Mouse (Mus musculus): Measurements from ENCODE around the gene Net1. TPM values are rescaled to one million over a fixed set of nuclear protein-coding genes. Genes with fewer than 3 reads are reported as not detected.

Gene Net1
- 6.1 and 7.6 TPM in 2 replicates for polyA plus RNA-seq (2012; rRNA removed)

DNA sequence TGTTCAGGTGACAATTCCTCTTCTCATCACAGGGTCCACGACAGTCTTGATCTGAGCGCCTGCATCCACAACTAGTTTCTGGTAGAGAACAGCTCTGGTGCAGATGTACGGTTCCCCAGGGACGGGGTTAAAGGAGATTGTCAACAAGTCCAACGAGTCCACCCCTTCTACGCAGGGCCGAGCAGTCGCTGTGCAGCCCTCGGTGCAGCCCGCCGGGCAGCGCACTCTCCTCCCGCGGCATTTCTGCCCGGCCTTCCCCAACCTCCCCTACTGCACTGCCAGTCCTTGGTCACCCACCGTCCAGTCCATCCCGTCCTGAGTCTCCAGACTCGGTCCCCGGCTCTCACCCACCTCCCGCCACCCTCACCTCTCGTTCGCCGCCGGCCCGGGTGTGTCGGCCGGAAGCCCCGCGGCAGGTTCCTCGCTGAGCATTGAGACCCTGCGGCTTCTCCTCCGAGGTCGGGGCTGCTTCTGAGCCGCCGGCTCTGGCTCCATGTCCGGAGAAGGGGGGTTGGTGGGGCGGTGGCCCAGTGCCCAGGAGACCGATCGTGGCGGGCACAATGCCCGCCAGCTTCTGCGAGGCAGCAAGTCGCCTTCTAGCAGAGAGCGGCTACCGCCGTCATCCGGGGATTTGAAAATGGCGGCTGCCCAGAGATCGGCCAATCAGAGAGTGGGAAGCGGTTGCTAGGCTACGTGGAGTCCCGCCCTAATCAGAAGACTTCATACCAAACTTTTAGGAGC lies at the start of gene Net1, which contains the start of gene Tubal3:
Gene Net1, minus strand, starts transcription at position 650 of the 741 bp plus-strand sequence.
Gene Tubal3, plus strand, starts transcription at position 704 of the 741 bp plus-strand sequence.
- Histone ChIP-seq H3K36me3 (ENCODE audit: control insufficient read depth, insufficient read depth, low read length) (no peaks in the 10 kb centered on the region), H3K27ac (ENCODE audit: insufficient read depth, low read length) (no peak within 1 kb of the TSS), H3K4me1 (ENCODE audit: control insufficient read depth, insufficient read depth, insufficient read length) (no peaks in the 10 kb centered on the region), H3K4me3 (ENCODE audit: extremely low read depth, insufficient read depth, insufficient read length) (peak within 1 kb of the TSS; percentile 92), H3K27me3 (ENCODE audit: control insufficient read depth, insufficient read depth, low read length) (no peaks in the 10 kb centered on the region; the same call in 1 of the 2 replicates)
- TF ChIP-seq POLR2A (IDR thresholded peaks at IDR 0.05; ENCODE audit: low read depth, low read length) (no peak), CTCF (IDR thresholded peaks at IDR 0.05; ENCODE audit: extremely low read depth, insufficient read depth, insufficient read length, insufficient replicate concordance) (no peak)
- 1% methylated on average over 52 of the region's 52 CpGs for WGBS
- DNase-seq (ENCODE audit: low read depth in 1 of 2, low spot score in 2 of 2), result peak; percentile 62 to 79

DNA sequence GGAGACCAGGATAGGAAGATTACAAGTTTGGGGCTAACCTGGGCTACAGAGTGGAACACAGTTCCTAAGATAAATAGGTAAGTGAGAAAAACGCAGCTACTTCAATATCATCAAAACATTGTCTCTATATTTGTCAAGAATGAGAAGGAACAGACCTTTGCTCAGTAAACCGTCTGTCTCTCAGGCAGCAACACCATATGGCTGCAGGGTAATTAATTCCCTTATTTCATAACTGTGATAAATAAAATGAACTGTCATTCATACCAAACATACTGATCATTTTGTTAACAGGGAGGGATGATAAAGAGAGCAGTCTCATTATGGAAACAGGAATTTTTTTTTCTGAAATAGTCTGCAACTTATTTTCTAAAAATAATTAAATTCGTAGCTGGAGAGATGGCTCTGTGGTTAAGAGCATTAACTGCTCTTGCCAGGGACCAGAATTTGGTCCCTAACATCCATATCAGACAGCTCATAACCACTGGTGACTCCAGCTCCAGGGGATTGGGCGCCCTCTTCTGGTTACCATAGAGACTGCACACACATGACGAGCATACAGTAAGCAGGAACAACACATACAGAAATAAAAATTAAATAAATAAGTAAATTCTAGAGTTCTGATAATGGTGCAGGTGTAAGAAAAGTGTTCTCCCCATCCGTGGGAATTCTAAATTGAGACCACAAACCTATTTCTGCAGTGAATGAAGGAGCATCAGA lies 33.3 kb upstream of the Net1 start:
- no peak overlapping the region for H3K4me3 ChIP-seq (ENCODE audit: extremely low read depth, insufficient read depth, insufficient read length)
- no peak overlapping the region for H3K27ac ChIP-seq (ENCODE audit: insufficient read depth, low read length)
- H3K27me3 ChIP-seq (ENCODE audit: control insufficient read depth, insufficient read depth, low read length), result no peaks in the 10 kb centered on the region
- TF ChIP-seq CTCF (IDR thresholded peaks at IDR 0.05; ENCODE audit: extremely low read depth, insufficient read depth, insufficient read length, insufficient replicate concordance) (no peak), POLR2A (IDR thresholded peaks at IDR 0.05; ENCODE audit: low read depth, low read length) (no peak)
- H3K4me1 ChIP-seq (ENCODE audit: control insufficient read depth, insufficient read depth, insufficient read length), result no peaks in the 10 kb centered on the region
- no peak for DNase-seq (ENCODE audit: low read depth in 1 of 2, low spot score in 2 of 2)
- no peaks in the 10 kb centered on the region for H3K36me3 ChIP-seq (ENCODE audit: control insufficient read depth, insufficient read depth, low read length)
- 86% methylated on average over 6 of the region's 6 CpGs for WGBS

DNA sequence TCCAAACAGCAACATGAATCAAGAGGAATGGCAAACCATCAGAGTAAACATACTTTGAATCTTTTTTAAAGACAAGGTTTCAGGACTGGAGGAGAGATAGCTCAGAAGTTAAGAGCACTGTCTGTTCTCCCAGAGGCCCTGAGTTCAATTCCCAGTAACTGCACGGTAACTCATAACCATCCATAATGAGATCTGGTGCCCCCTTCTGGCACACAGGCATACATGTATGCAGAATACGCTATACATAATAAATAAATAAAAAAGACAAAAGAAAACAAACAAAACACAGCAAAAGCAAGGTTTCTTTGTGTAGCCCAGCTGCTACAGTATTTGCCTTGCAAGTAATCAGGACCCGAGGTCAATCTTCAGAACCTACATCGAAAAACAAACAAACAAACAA lies 31.5 kb upstream of the Net1 start:
- no peaks in the 10 kb centered on the region for H3K27me3 ChIP-seq (ENCODE audit: control insufficient read depth, insufficient read depth, low read length)
- WGBS, result 87% methylated on average over 4 of the region's 4 CpGs

DNA sequence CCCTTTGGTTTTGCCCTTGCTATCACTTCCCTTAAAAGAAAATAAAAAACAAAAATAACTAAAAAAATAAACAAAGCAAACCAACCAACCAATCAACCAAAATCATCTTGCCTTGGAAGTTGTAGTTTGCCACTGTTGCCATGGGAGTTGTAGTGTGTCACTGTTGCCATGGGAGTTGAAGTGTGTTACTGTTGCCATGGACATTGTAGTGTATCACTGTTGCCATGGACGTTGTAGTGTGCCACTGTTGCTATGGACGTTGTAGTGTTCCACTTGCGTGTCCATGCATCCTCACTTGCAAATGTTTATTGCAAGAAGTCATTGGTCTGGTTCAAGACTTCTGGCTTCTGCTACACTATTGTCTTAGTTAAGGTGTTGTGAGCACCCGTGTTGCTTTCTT lies 29.2 kb upstream of the Net1 start:
- TF ChIP-seq CTCF (IDR thresholded peaks at IDR 0.05; ENCODE audit: extremely low read depth, insufficient read depth, insufficient read length, insufficient replicate concordance) (no peak), POLR2A (IDR thresholded peaks at IDR 0.05; ENCODE audit: low read depth, low read length) (no peak)
- no peak overlapping the region for H3K4me3 ChIP-seq (ENCODE audit: extremely low read depth, insufficient read depth, insufficient read length)
- no peaks in the 10 kb centered on the region for H3K36me3 ChIP-seq (ENCODE audit: control insufficient read depth, insufficient read depth, low read length)
- no peaks in the 10 kb centered on the region for H3K4me1 ChIP-seq (ENCODE audit: control insufficient read depth, insufficient read depth, insufficient read length)
- no peak overlapping the region for H3K27ac ChIP-seq (ENCODE audit: insufficient read depth, low read length)
- 91% methylated on average over 4 of the region's 4 CpGs for WGBS
- no peak for DNase-seq (ENCODE audit: low read depth in 1 of 2, low spot score in 2 of 2)
- H3K27me3 ChIP-seq (ENCODE audit: control insufficient read depth, insufficient read depth, low read length), result no peaks in the 10 kb centered on the region

More for the DNA sequence above, 31.5 kb upstream of the Net1 start:
- Histone ChIP-seq H3K27ac (ENCODE audit: insufficient read depth, low read length) (no peak overlapping the region), H3K36me3 (ENCODE audit: control insufficient read depth, insufficient read depth, low read length) (no peaks in the 10 kb centered on the region), H3K4me1 (ENCODE audit: control insufficient read depth, insufficient read depth, insufficient read length) (no peaks in the 10 kb centered on the region), H3K4me3 (ENCODE audit: extremely low read depth, insufficient read depth, insufficient read length) (no peak overlapping the region)
- TF ChIP-seq POLR2A (IDR thresholded peaks at IDR 0.05; ENCODE audit: low read depth, low read length) (no peak), CTCF (IDR thresholded peaks at IDR 0.05; ENCODE audit: extremely low read depth, insufficient read depth, insufficient read length, insufficient replicate concordance) (no peak)
- DNase-seq (ENCODE audit: low read depth in 1 of 2, low spot score in 2 of 2), result no peak

DNA sequence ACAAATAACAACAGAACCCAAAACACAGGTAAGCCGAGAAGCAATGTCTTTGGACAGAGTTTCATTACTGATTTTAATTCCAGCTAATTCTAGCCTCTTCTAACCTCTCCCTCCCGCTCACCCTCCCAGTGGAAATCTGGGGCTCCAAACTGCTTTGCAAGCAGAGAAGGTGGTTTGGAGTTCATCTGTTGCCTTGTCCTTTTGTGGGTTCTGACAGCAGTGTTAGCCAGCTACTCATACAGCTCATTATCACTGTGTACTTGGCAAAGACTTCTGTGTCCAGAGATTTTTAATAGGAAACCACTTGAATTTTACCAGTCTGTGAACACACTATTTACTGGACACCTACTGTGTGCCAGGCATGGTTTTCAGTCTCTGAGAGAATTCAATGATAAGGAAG lies 27.2 kb upstream of the Net1 start, which contains the start of gene Ucn3:
Gene Ucn3, minus strand, starts transcription at position 101 of the 400 bp plus-strand sequence.
- no peak within 1 kb of the TSS for H3K4me3 ChIP-seq (ENCODE audit: extremely low read depth, insufficient read depth, insufficient read length)
- no peaks in the 10 kb centered on the region for H3K36me3 ChIP-seq (ENCODE audit: control insufficient read depth, insufficient read depth, low read length)
- DNase-seq (ENCODE audit: low read depth in 1 of 2, low spot score in 2 of 2), result no peak
- TF ChIP-seq POLR2A (IDR thresholded peaks at IDR 0.05; ENCODE audit: low read depth, low read length), result no peak
- TF ChIP-seq CTCF (IDR thresholded peaks at IDR 0.05; ENCODE audit: extremely low read depth, insufficient read depth, insufficient read length, insufficient replicate concordance), result no peak
- no peak within 1 kb of the TSS for H3K27ac ChIP-seq (ENCODE audit: insufficient read depth, low read length)
- no peaks in the 10 kb centered on the region for H3K27me3 ChIP-seq (ENCODE audit: control insufficient read depth, insufficient read depth, low read length)
- H3K4me1 ChIP-seq (ENCODE audit: control insufficient read depth, insufficient read depth, insufficient read length), result no peaks in the 10 kb centered on the region
- 90% methylated on average over 2 of the region's 2 CpGs for WGBS

DNA sequence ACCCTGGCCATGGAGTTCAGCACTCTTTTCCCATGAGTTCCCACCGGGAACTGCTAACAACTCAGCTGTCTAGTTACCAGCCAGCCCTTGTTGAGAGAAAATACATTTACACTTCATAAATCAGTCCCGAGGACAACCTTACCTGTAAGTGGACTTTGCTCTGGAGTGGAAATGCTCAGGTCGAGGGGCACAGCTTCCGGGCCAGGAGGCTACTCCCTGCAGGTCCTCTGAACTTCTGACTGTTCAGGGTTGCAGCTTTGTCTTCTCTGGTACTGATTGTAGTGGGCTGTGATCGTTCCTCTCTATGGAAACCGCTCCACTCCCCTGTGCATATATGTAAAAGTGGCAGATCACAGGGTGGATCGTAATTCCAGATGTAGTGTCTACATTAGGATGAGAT lies 26.7 kb upstream of the Net1 start:
- no peaks in the 10 kb centered on the region for H3K4me1 ChIP-seq (ENCODE audit: control insufficient read depth, insufficient read depth, insufficient read length)
- WGBS, result 81% methylated on average over 7 of the region's 7 CpGs
- TF ChIP-seq POLR2A (IDR thresholded peaks at IDR 0.05; ENCODE audit: low read depth, low read length) (no peak), CTCF (IDR thresholded peaks at IDR 0.05; ENCODE audit: extremely low read depth, insufficient read depth, insufficient read length, insufficient replicate concordance) (no peak)
- H3K27me3 ChIP-seq (ENCODE audit: control insufficient read depth, insufficient read depth, low read length), result no peaks in the 10 kb centered on the region
- no peaks in the 10 kb centered on the region for H3K36me3 ChIP-seq (ENCODE audit: control insufficient read depth, insufficient read depth, low read length)
- H3K27ac ChIP-seq (ENCODE audit: insufficient read depth, low read length), result no peak overlapping the region
- DNase-seq (ENCODE audit: low read depth in 1 of 2, low spot score in 2 of 2), result no peak
- no peak overlapping the region for H3K4me3 ChIP-seq (ENCODE audit: extremely low read depth, insufficient read depth, insufficient read length)
